Mouse (Mus musculus) Muller cell, postnatal 12 days (primary cell): ENCODE data around the gene Anapc1.
"Not testable (repeated sequence)": the region's sequence is repeated elsewhere in the genome, so short reads cannot be mapped to it uniquely, and the experiment has no call there.

Experiments used
- DNase-seq: peaks from one replicate; pipeline ENCODE4 v3.0.0-alpha.2; 2015; ENCODE audit errors: inconsistent ontology term

Gene Anapc1

GRCm38 (mm10) chr2:128697047-128697446, 9.9 kb upstream of the Anapc1 start:
- DNase-seq: no peak

DNA sequence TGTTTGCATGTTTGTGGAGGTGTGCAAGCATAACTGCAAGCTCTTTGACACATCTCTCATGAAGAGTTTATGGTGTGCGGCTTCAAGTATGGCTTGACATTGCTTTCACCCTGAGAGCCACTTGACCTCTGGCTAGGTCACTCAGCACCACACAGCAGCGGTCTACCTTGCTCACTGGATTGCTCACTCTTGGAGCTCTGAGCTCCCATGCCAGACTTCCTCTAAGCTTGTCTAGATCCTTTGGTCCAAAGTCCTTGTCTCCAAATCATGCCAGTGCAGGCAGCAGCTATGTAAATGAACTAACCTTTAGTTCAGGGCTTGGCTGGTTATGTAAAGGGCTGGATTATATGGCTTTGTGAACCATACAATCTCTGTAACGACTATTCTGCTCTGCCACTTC, 9.2 kb upstream of the Anapc1 start:
- no peak for DNase-seq

- DNase-seq: no peak
Measured at GRCm38 (mm10) chr2:128694548-128694947, 7.4 kb upstream of the Anapc1 start.

- not testable (repeated sequence) for DNase-seq
Measured at GRCm38 (mm10) chr2:128693828-128694227, 6.6 kb upstream of the Anapc1 start.

DNA sequence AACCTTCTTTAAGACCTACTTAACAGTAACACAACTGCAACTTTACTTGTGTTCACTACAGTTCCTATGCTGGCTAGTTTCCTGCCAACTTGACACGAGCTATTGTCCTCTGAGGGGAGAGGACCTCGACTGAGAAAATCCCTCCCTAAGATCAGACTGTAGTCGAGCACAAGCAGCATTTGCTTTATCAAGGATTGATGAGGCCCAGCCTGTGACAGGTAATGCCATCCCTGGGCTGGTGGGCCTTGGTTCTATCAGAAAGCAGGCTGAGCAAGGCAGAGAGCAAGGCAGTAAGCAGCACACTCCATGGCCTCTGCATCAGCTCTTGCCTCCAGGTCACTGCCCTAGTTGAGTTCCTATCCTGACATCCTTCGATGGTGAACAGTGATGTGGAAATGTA, 6.0 kb upstream of the Anapc1 start:
- DNase-seq: no peak

DNA sequence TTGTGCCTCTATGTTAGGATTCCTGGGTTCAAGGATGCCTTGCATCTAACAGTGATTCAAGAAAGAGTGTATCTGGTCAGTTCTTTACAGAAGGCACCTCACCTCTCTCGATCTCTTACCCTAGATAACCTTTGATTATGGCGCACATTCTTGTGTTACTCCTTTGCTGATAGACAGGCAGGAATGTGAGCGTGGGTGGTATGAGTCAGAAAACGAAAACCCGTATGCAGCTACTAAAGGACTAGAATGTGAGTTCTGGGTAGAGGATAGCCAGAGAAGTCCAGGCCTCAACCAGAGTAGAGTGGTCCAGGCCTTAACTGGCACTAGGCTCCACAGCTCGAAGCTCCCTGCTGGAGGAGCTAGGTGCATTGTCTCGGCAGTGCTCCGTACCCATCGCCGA, 5.6 kb upstream of the Anapc1 start:
- DNase-seq: peak; percentile 27

- no peak for DNase-seq
Measured at GRCm38 (mm10) chr2:128692336-128692735, 5.1 kb upstream of the Anapc1 start.

DNA sequence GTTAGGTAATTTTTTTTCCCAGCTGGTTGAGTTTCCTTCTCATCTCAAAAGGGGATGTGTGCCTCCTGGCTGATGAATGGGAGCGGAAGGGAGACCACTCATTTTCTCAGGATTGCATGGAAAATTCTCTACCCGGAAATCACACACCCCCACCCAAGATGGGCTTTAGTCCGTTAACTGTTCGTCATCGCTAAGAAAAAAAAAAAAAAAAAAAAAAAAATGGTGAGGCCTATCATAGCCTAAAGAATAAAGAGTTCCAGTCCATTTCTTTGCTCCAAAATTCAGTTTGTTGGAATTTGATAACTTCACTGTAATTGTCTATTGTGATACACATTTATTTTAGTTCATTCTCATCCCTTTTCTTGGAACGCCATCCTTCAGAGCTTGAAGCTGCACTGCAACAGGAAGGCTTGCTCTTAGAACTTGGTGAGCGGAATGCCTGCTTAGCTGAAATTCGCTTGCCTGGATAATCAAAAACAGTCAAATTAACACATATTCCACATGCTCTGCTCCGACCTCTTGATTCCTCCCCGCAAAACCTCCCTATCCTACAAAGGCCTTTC, 448 bp upstream of the Anapc1 start:
- no peak for DNase-seq

GRCm38 (mm10) chr2:128680661-128681060, 6.5 kb downstream of the Anapc1 start:
- DNase-seq: no peak

DNA sequence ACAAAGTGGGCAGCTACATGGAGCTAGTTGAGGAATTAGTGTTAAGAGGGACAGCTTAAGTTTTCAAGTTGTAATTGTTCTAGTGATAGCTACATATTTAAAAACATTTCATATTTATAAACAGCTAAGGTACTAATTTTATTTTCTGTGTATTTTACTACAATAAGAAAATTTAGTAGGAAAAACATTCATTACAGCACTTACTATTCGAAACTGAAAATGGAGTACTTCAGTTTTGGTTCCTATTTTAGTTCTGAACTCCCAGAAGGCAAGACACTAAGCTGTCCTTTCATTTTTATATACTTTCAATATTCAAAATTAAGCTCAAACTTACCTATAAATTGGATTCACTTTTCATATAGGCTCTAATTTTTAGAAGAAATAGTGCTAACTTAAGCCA, 66.6 kb downstream of the Anapc1 start:
- no peak for DNase-seq

- DNase-seq: no peak
Measured at GRCm38 (mm10) chr2:128615366-128615765, 71.8 kb downstream of the Anapc1 start.

GRCm38 (mm10) chr2:128613365-128613764, 73.8 kb downstream of the Anapc1 start:
- no peak for DNase-seq

DNA sequence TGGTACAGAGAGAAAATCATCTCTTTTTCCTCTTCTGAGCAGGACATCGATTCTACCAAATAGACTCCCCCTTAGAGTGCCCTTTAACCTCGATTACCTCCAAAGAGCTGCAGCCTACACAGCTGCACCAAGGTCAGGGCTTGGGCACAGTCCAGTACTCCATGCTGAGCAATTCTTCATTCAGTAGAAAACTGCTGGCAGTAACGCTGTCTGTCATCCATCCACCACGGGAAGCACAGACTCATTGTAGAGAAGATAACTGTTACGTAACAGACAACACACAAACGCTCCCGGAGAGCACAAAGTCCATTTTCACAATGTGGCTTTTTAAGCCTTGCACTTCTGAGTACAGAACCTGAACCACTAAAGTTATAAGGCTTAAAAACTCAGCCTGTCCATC, 74.9 kb downstream of the Anapc1 start:
- no peak for DNase-seq

GRCm38 (mm10) chr2:128611178-128611577, 76.0 kb downstream of the Anapc1 start:
- no peak for DNase-seq

GRCm38 (mm10) chr2:128609286-128609685, 77.9 kb downstream of the Anapc1 start:
- DNase-seq: no peak

- DNase-seq: no peak
Measured at GRCm38 (mm10) chr2:128601534-128601933, 85.7 kb downstream of the Anapc1 start.

GRCm38 (mm10) chr2:128592301-128592700, 94.9 kb downstream of the Anapc1 start:
- DNase-seq: no peak

DNA sequence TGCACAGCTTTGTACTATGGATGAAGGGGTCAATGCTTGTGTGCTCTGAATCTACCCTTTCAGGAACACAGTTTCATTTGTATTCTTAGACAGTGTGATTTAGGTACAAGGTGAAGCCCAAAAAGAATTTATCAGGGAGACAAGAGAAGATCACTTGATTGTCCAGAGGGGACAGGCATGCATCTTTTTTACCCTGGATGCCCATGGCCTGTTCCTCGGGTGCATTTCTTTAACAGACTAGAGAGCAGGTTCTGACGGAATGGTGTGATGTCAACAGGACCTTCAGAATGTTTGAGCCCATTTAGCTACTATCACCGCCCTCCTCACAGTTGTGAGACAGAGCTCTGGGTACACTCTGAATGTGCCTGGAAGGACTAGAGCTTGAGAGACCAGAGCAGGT, 96.3 kb downstream of the Anapc1 start, which contains the start of gene Spdye4c:
Spdye4c (plus strand) TSS at position 301 of the 400 bp plus-strand sequence.
- DNase-seq: no peak

DNA sequence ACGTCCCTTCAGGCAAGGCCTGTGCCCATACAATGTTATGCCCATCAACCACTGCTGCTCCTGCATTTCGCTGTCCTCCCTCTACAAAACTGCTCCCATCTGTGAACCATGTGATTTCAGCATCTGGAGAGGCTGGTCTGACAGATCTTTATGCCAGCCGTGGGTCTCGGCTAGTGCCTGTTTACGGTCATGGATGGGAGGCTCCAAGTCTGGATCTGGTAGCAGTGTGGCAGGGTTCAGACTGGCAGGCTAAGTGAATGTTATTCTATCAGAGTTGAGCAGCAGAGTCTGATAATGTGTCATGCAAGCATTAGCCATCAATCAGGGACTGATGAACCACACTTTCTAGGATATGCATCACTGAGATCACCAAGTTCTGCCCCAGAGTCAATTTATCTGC, 104.3 kb downstream of the Anapc1 start:
- DNase-seq: peak; percentile 36

GRCm38 (mm10) chr2:128572726-128573624, 114.2 kb downstream of the Anapc1 start:
- peak; percentile 69 for DNase-seq

DNA sequence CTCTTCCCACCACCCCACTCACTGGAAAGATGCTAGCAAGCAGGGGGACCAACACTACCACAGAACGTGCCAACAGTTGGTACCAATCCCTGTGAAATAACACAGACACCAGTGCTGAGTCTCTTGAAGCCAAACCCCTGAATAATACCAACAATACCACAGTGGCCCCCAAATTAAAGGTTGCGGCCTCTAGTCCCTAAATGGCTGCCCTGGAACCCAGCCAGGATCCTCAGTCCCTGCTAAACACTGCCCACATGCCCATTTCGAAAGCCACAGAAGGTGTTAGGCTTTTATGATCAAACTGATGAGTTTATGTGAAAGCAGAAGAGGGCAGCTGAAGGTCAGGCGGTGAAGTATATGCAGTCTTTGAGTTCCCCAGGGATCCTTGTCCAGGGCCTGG, 116.2 kb downstream of the Anapc1 start:
- no peak for DNase-seq

DNA sequence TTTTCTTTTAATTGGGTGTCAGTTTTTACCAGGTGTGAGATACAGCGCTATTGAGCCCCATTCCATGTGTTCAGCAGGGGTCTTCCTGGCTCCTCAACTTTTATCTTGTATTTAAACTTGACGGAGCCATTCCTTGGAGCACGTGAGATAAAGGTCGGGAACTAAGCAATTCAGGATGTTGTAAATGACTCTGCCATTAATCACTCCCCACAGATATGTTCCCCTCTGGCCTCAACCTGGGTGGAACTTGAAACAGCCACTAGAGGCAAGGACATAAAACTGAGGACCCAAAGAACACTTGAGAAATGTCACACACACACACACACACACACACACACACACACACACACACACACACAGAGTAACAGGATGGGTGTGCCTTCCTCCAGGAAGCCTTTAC, 118.7 kb downstream of the Anapc1 start:
- DNase-seq: no peak

DNA sequence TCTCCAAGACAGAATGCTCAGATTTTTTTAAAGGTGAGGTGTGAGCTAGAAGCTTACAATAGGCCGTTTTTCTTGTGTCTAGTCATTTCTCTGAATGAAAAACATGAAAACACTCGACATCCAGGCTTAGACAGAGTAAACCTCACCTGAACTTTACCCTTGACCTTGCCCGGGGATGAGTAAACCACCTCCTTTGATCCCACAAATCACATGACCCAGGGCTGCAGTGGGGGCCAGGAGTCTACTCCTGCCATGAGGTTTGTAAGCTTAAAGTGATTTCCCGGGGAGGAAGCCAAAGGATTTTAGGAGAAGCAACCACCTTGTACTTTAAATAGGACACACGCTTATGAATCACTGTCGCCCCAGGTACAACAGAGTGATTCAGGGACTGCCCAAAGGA, 119.2 kb downstream of the Anapc1 start:
- no peak for DNase-seq
